Mouse (Mus musculus) cerebellum, postnatal 25 days (tissue): ENCODE results near the gene Bmp8a.
"Not testable (repeated sequence)": the region's sequence is repeated elsewhere in the genome, so short reads cannot be mapped to it uniquely, and the experiment has no call there.

Experiments used
- DNase-seq, 2 experiments: peaks; one replicate each; pipeline ENCODE4 v3.0.0; 2021; ENCODE audit warnings: mixed read lengths in 2 of 2

Gene Bmp8a

GRCm38 (mm10) chr4:123328946-123329345 is 14.1 kb downstream of the Bmp8a start:
- DNase-seq, result peak; percentile 66 to 77

GRCm38 (mm10) chr4:123327630-123328029 is 15.4 kb downstream of the Bmp8a start:
- DNase-seq, result no peak

- DNase-seq, result no peak
Measured at GRCm38 (mm10) chr4:123326087-123326486, 17.0 kb downstream of the Bmp8a start.

- no peak for DNase-seq
Measured at GRCm38 (mm10) chr4:123323534-123323933, 19.5 kb downstream of the Bmp8a start, which contains the start of gene Oxct2a. Oxct2a (minus strand) TSS chr4:123323634.

GRCm38 (mm10) chr4:123322910-123323309 is 20.1 kb downstream of the Bmp8a start:
- DNase-seq, result not testable (repeated sequence)

GRCm38 (mm10) chr4:123314497-123314896 is 28.6 kb downstream of the Bmp8a start:
- DNase-seq, result no peak

GRCm38 (mm10) chr4:123313010-123313409 is 30.0 kb downstream of the Bmp8a start:
- DNase-seq, result no peak

- no peak for DNase-seq
Measured at GRCm38 (mm10) chr4:123311845-123312244, 31.2 kb downstream of the Bmp8a start.

GRCm38 (mm10) chr4:123308292-123308691 is 34.8 kb downstream of the Bmp8a start:
- no peak for DNase-seq

- DNase-seq, result no peak
Measured at GRCm38 (mm10) chr4:123306999-123307398, 36.1 kb downstream of the Bmp8a start.

- peak in 1 of 2 experiments; percentile 25 for DNase-seq
Measured at GRCm38 (mm10) chr4:123305789-123306188, 37.3 kb downstream of the Bmp8a start.

- peak; percentile 64 to 80 for DNase-seq
Measured at GRCm38 (mm10) chr4:123298980-123299670, 43.9 kb downstream of the Bmp8a start.

- DNase-seq, result no peak
Measured at GRCm38 (mm10) chr4:123298226-123298625, 44.8 kb downstream of the Bmp8a start.

GRCm38 (mm10) chr4:123297195-123297960 is 45.7 kb downstream of the Bmp8a start:
- no peak for DNase-seq

- no peak for DNase-seq
Measured at GRCm38 (mm10) chr4:123296148-123296534, 46.9 kb downstream of the Bmp8a start.

- DNase-seq, result no peak
Measured at GRCm38 (mm10) chr4:123295516-123296147, 47.4 kb downstream of the Bmp8a start.

GRCm38 (mm10) chr4:123295026-123295425 is 48.0 kb downstream of the Bmp8a start:
- DNase-seq, result not testable (repeated sequence)

GRCm38 (mm10) chr4:123293661-123294443 is 49.2 kb downstream of the Bmp8a start:
- DNase-seq, result no peak

- DNase-seq, result no peak
Measured at GRCm38 (mm10) chr4:123292989-123293388, 50.1 kb downstream of the Bmp8a start.

- no peak for DNase-seq
Measured at GRCm38 (mm10) chr4:123292390-123292789, 50.7 kb downstream of the Bmp8a start.

GRCm38 (mm10) chr4:123289038-123289437 is 54.0 kb downstream of the Bmp8a start:
- no peak for DNase-seq

GRCm38 (mm10) chr4:123286790-123287189 is 56.3 kb downstream of the Bmp8a start:
- DNase-seq, result no peak
